Mouse (Mus musculus): ENCODE results near the gene Msx2. TPM values are rescaled to one million over a fixed set of nuclear protein-coding genes. Genes with fewer than 3 reads are reported as not detected.

Gene Msx2
- total RNA-seq (2021), result under 1 TPM in 1 of 2 experiments, not detected in 1; 0.15 TPM
- long read RNA-seq, experiment 1, partial matches to known transcripts, result 0 of 1 reads
- long read RNA-seq, experiment 1, other reads (novel, unspliced or antisense), result 0 of 1 reads
- long read RNA-seq, experiment 2, result 0 reads

- peak; percentile 76 for DNase-seq
Observed at GRCm38 (mm10) chr13:53472614-53473124, at the start of gene Msx2. Msx2 (minus strand) TSS chr13:53473074.

DNA sequence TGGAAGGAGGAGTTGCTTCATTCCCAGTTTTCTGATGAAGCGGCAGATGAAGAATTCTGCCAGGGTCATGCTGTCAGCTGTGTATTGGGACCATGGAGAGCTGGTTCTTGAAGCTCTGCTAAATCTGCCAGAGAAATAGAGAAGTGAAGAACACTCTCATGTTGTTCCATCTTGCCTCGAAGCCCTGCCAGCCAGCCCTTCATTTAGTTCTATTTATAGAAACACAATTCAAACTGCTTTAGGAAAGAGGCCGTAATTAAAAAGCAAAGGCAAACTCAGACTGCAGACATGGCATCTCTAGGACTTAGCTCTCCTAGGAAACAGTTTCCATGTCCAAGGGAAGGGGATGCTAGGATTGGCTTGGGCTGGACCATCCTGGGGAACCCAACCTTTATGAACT, 48.6 kb upstream of the Msx2 start:
- no peak for DNase-seq

GRCm38 (mm10) chr13:53520343-53520937, 47.6 kb upstream of the Msx2 start:
- DNase-seq, result no peak

- no peak for DNase-seq
Observed at GRCm38 (mm10) chr13:53519727-53520126, 46.9 kb upstream of the Msx2 start.

DNA sequence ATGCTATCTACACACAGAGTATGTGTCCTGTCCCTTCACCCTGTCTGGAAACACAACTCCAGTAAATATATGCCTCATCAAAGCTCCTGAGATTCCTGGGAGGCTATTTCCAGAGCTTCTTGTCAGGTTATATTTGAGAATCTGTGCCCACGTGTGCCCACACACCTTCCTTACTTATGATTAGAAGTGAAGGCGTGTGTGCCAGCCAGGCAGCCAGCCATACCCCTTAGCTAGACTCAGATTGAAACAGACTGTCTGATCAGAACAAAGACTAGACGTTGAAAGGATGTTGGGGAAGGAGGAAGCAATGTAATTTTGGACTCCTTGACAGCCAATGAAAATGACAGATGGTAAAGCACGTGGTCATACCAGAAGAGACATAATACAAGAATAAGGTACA, 45.4 kb upstream of the Msx2 start:
- DNase-seq, result no peak

- no peak for DNase-seq
Observed at GRCm38 (mm10) chr13:53514574-53514973, 41.7 kb upstream of the Msx2 start.

DNA sequence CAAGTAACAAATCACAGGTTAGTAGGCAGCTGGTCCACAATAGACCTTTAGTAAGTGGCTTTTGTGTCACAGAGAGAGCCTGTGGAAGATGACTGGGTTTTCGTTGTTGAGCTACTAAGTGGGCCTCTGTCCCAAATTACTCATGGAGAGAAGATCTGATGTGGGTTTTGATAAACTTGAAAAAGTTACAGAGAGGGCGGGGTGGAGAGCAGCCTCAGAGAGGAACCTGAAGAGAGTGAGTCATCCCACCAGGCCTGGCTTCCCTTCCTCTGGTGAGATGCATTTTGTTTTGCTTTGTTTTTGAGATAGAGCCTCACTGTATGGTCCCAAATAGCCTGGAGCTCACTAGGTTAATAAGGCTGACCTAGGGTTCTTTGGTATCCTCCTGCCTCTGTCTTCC, 38.5 kb upstream of the Msx2 start:
- no peak for DNase-seq

DNA sequence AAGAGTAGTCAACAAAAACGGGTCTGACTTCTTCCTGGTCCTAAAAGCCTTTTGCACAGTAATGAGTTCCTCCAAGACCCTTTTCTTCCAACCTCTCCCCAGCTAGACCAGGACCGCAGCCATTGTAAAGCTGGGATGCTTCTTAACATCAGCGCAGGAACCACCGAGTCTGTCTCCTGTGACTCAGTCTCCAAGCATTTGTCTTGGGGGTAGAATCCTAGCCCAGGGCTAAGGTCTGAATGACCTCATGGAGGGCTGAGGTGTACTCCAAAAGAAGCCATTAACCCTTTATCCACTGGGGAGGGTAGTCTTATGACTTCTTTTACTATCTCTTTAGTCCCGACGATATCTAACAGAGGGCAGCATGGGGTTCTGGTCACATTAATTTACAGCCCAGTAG, 29.5 kb upstream of the Msx2 start:
- no peak for DNase-seq

DNA sequence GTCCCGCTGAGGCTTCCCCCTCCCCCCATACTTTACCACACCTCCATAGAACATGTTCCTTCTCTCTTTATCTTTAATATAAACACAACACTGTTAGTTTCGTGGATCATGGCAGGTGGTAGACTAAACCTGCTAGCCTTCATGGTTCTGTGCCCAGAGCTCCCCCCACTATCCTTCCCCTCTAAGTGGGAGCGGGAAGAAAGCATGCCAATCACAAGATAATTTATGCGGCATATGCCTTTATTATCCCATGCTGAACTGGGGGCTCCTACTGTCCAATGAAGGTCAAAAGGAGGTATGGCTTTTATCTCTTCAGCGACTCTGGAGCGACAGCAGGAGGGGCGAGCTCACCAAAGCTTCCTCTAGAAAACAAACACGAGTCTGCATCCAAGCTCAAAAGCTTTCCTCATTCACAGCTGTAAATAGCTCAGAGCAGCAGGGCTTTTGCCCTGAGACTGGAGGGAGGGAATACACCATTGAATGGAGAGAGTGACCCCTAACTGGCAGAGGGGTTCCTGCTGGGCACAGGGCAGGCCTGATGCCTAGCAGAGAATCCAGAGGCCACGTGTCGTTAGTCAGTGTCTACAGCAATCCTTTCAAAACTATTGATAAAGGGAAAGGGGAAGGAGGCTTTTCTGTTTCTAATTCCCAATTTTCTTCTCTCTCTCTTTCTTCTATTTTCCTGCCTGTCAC, 28.8 kb upstream of the Msx2 start:
- no peak for DNase-seq

GRCm38 (mm10) chr13:53501057-53501456, 28.2 kb upstream of the Msx2 start:
- DNase-seq, result no peak

- DNase-seq, result no peak
Observed at GRCm38 (mm10) chr13:53486512-53486911, 13.6 kb upstream of the Msx2 start.

GRCm38 (mm10) chr13:53475701-53476188, 2.9 kb upstream of the Msx2 start:
- DNase-seq, result peak; percentile 43

GRCm38 (mm10) chr13:53474491-53474890, 1.6 kb upstream of the Msx2 start:
- no peak for DNase-seq

- DNase-seq, result no peak
Observed at GRCm38 (mm10) chr13:53473991-53474390, 1.1 kb upstream of the Msx2 start.

- DNase-seq, result no peak
Observed at GRCm38 (mm10) chr13:53473291-53473690, 417 bp upstream of the Msx2 start.

- DNase-seq, result no peak
Observed at GRCm38 (mm10) chr13:53471926-53472613, 804 bp downstream of the Msx2 start.

- no peak for DNase-seq
Observed at GRCm38 (mm10) chr13:53471411-53471810, 1.5 kb downstream of the Msx2 start.

DNA sequence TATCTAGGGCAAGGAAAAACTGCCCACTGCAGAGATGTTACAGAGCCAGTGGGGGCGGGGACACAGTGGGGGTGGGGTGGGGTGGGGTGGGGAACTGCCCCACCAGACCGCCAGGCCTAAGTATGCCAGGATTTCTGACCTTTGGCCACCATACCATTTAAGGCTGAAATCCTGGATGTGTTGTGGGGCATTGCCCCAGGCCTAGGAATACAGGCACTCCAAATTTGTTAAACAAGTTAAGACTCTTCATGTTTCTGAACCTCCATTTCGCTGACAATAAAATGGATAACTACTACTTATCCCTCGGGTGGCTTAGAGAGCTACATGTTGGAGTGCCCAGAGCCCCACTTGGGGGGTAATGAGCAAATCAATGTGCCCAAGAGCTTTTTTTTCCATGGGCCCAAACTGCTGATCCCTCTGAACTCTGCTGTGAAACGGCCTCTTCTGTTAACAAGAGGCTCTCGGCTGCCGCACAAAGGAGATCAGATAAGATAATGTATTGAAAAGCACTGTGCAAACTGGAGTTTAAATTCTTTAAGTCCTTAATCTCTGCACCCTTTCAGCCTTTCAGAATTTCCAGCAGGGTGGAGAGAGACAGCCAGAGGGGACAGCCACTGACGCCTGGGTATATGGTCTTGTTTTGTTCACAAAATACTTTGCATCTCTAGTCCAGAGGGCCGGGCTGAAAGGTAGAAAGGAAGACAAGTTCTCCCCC, 2.3 kb downstream of the Msx2 start:
- DNase-seq, result no peak

- no peak for DNase-seq
Observed at GRCm38 (mm10) chr13:53469756-53470155, 3.1 kb downstream of the Msx2 start.

DNA sequence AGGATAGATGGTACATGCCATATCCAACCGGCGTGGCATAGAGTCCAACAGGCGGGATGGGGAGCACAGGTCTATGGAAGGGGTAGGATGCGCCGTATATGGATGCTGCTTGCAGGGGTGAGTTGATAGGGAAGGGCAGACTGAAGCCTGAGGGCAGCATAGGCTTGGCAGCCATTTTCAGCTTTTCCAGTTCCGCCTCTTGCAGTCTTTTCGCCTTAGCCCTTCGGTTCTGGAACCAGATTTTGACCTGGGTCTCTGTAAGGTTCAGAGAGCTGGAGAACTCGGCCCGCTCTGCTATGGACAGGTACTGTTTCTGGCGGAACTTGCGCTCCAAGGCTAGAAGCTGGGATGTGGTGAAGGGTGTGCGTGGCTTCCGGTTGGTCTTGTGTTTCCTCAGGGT, 4.7 kb downstream of the Msx2 start:
- DNase-seq, result no peak

DNA sequence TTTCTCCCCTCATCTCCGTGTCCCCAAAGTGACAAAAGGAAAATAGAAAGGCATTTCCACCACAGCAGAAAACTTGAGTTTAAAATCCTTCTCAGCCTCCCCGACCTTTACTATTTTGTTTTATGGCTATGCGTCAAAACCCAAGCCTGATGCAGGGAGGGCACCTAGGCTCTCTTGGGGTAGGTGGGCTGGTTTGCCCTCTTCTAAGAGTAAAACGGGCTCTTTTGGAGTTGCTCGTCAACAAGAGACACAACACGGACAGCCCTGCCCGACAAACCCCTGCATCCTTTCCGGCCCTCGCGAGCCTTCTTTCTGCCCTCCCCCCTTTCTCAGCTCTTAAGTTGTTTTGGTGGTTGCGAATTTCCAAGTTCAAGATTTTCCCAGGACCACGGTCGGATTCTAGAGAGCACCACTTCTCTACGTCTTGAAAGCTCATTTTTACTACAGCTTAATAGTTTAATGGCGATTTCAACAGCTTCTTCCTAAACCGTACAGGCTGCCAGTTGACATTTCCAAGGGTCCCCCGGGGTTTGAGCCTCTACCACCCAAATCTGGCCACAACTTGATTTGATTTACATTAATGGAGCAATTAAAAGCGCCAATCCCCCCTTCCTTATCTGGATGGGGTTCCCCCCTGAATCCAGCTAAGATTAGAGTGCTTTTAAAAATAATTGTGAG, 6.5 kb downstream of the Msx2 start:
- DNase-seq, result no peak

All from adrenal gland, postnatal 10 days (tissue).